Mouse (Mus musculus) adrenal gland, adult (tissue): ENCODE measurements at regions not wholly inside any gene's neighbourhood (a gene's known extent, or its start where the extent isn't known, plus 50 kb on each side); places are given as distances from the start of the nearest gene placed in this dataset.
"Not testable (repeated sequence)": the region's sequence is repeated elsewhere in the genome, so short reads cannot be mapped to it uniquely, and the experiment has no call there.

Experiments used
- DNase-seq, 2 experiments: peaks; one replicate each; pipeline ENCODE4 v3.0.0; 2022 to 2023; ENCODE audit warnings: low spot score in 1 of 2; ENCODE audit not compliant: inconsistent age in 2 of 2

DNA sequence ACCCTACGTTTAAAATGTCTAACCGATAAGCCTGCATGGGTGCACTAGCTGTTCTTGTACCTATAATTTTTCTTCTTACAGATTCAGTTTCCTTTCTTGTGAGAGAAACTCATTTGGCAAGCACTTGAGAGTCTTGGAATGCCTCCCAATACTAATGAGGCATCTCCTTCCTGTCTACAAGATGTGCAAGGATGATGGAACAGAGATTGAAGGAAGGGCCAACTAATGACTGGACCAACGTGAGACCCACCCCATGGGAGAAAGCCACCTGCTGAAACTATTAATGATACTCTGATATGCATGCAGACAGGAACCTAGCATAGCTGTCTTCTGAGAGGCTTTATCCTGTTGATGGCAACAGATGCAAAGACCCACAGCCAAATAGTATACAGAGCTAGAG is 179.9 kb upstream of the Slitrk6 start:
- DNase-seq, result no peak

DNA sequence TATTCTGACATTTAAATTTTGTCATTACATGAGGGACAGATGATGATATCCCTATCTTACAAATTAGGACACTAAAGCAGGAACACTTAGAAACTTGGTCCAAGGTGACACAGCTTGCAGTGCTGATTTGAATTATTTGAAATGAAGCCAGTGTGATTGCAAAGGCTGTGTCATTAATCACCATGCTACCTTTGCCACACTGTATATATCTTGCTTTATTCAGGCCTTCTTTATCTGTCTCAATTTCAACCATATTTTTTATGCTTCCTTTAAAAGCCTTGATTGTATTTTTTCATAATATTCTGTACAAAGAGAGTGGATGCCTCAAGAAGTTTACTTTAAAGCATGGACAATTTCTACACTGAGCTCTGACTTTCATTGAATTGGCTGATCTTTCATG is 167.0 kb upstream of the Slitrk6 start:
- no peak for DNase-seq

DNA sequence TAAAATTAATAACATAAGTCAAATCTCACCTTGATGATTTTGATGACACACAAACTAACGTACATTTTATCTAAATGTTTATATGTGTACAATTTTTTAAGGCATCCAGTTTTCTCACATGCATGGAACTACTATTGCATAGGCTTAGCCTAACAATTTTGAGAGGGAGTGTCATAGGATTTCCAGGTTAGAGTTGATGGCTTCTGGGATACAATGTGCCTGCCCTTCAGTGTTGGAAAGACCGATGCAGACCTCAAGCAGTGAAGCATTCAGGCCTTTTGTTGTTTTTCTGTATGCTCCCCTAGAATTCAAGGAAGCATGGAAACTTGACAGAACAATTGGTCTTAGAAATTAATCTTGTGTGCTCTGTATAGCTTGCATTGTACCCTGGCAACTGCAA is 158.4 kb upstream of the Slitrk6 start:
- DNase-seq, result peak in 1 of 2 experiments; percentile 3

DNA sequence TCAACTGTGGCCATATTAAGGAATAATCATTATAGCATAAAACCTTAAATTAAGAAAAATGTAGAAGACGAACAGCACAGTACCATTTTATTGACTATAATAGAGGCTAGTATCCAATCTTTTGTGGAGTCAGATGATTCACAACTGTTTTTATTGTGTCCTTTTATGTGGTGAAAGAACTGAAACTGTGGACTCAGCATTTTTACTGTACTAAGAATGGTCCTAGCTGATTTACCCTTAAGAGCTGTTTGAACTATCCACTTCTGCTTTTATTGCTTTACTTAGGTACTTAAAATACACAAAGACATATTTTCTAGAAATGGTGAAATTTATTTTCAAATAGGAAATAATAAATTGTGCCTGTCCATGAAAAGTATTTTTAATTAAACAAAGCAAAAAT is 137.9 kb upstream of the Slitrk6 start:
- DNase-seq, result no peak

DNA sequence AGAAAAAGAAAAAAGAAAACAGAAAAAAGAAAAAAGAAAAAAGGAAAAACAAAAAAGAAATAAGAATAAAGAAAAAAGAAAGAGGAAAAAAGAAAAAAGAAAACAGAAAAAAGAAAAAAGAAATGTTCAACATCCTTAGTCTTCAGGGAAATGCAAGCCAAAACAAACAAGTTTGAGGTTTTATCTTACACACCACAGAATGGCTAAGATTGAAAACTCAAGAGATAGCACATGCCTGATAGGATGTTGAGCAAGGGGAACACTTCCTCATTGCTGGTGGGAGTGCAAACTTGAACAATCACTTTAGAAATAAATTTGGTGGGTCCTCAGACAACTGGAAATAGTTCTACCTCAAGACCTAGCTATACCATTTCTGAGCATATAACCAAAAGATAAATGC is 116.4 kb upstream of the Slitrk6 start:
- no peak for DNase-seq

DNA sequence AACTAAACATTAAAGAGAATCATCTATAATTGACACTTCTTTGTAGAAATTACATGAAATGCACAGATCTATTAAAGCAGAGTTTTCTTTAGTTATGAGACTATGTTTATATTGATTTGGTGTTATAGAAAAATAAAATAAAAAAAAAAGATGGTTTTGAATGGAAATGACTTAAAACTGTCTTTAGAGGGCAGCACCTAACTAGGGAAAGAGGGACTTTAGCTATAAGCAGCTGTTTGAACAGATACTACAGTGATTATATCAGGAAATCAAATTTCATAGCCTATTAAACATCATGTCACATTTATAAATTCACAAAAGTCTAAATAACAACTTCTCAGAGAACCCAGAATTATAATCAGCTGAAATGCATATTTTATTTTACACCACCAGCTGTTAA is 69.7 kb upstream of the Slitrk6 start:
- DNase-seq, result no peak

DNA sequence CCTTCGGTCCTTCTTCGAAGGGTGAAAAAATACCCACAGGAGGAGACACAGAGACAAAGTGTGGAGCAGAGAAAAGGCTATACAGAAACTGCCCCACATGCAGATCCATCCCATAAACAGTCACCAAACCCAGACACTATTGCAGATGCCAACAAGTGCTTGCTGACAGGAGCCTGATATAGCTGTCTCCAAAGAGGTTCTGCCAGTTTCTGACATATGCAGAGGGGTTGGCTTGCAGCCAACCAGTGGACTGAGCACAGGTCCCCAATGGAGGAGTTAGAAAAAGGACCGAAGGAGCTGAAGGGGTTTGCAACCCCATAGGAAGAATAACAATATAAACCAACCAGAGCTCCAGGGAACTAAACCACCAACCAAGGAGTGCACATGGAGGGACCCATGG is 67.2 kb upstream of the Slitrk6 start:
- not testable (repeated sequence) for DNase-seq
